Mouse (Mus musculus): ENCODE data around the gene Snd1. TPM values are rescaled to one million over a fixed set of nuclear protein-coding genes. Genes with fewer than 3 reads are reported as not detected.
A peak's percentile ranks its signal among the peaks of the same experiment; 100 is the strongest.

The Snd1 gene
- polyA plus RNA-seq, 1 experiment: 57.6 TPM

- Histone ChIP-seq H3K4me1 (peaks cover 54% of the 10 kb centered on the region), H3K9me3 (no peaks in the 10 kb centered on the region), H3K4me3 (replicated peaks) (no peak overlapping the region), H3K27me3 (replicated peaks) (no peaks in the 10 kb centered on the region), H3K36me3 (replicated peaks; ENCODE audit: low read length) (peaks cover 15% of the 10 kb centered on the region)
- TF ChIP-seq GATA1 (IDR thresholded peaks at IDR 0.05; ENCODE audit: borderline replicate concordance, low read length) (no peak), FLI1 (IDR thresholded peaks at IDR 0.05; ENCODE audit: low read length) (no peak)
Measured at GRCm38 (mm10) chr6:28583399-28583798, 108.5 kb downstream of the Snd1 start.

- TF ChIP-seq FLI1 (IDR thresholded peaks at IDR 0.05; ENCODE audit: low read length): no peak
- no peak for TF ChIP-seq GATA1 (IDR thresholded peaks at IDR 0.05; ENCODE audit: borderline replicate concordance, low read length)
- H3K9me3 ChIP-seq: no peaks in the 10 kb centered on the region
- H3K36me3 ChIP-seq (replicated peaks; ENCODE audit: low read length): peaks cover 25% of the 10 kb centered on the region
- H3K4me3 ChIP-seq (replicated peaks): no peak overlapping the region
- peaks cover 79% of the 10 kb centered on the region for H3K4me1 ChIP-seq
- H3K27me3 ChIP-seq (replicated peaks): no peaks in the 10 kb centered on the region
Measured at GRCm38 (mm10) chr6:28586806-28587205, 111.9 kb downstream of the Snd1 start.

- H3K4me1 ChIP-seq: peaks cover 81% of the 10 kb centered on the region
- TF ChIP-seq FLI1 (IDR thresholded peaks at IDR 0.05; ENCODE audit: low read length) (no peak), GATA1 (IDR thresholded peaks at IDR 0.05; ENCODE audit: borderline replicate concordance, low read length) (no peak)
- no peaks in the 10 kb centered on the region for H3K9me3 ChIP-seq
- H3K27me3 ChIP-seq (replicated peaks): no peaks in the 10 kb centered on the region
- H3K4me3 ChIP-seq (replicated peaks): peak overlapping the region; percentile 82
- H3K36me3 ChIP-seq (replicated peaks; ENCODE audit: low read length): peaks cover 34% of the 10 kb centered on the region
Measured at GRCm38 (mm10) chr6:28588494-28589171, 113.7 kb downstream of the Snd1 start.

GRCm38 (mm10) chr6:28592323-28592893 lies 117.5 kb downstream of the Snd1 start:
- TF ChIP-seq FLI1 (IDR thresholded peaks at IDR 0.05; ENCODE audit: low read length): no peak
- no peak for TF ChIP-seq GATA1 (IDR thresholded peaks at IDR 0.05; ENCODE audit: borderline replicate concordance, low read length)
- Histone ChIP-seq H3K4me1 (peaks cover 82% of the 10 kb centered on the region), H3K9me3 (no peaks in the 10 kb centered on the region), H3K27me3 (replicated peaks) (no peaks in the 10 kb centered on the region), H3K4me3 (replicated peaks) (no peak overlapping the region), H3K36me3 (replicated peaks; ENCODE audit: low read length) (peaks cover 44% of the 10 kb centered on the region)

- no peaks in the 10 kb centered on the region for H3K9me3 ChIP-seq
- TF ChIP-seq FLI1 (IDR thresholded peaks at IDR 0.05; ENCODE audit: low read length) (no peak), GATA1 (IDR thresholded peaks at IDR 0.05; ENCODE audit: borderline replicate concordance, low read length) (no peak)
- H3K36me3 ChIP-seq (replicated peaks; ENCODE audit: low read length): peaks cover 44% of the 10 kb centered on the region
- peaks cover 81% of the 10 kb centered on the region for H3K4me1 ChIP-seq
- H3K4me3 ChIP-seq (replicated peaks): no peak overlapping the region
- no peaks in the 10 kb centered on the region for H3K27me3 ChIP-seq (replicated peaks)
Measured at GRCm38 (mm10) chr6:28593708-28594107, 118.8 kb downstream of the Snd1 start.

- Histone ChIP-seq H3K4me1 (peaks cover 80% of the 10 kb centered on the region), H3K36me3 (replicated peaks; ENCODE audit: low read length) (peaks cover 42% of the 10 kb centered on the region), H3K9me3 (no peaks in the 10 kb centered on the region), H3K27me3 (replicated peaks) (no peaks in the 10 kb centered on the region), H3K4me3 (replicated peaks) (no peak overlapping the region)
- TF ChIP-seq GATA1 (IDR thresholded peaks at IDR 0.05; ENCODE audit: borderline replicate concordance, low read length) (no peak), FLI1 (IDR thresholded peaks at IDR 0.05; ENCODE audit: low read length) (no peak)
Measured at GRCm38 (mm10) chr6:28594759-28595158, 119.8 kb downstream of the Snd1 start.

- TF ChIP-seq FLI1 (IDR thresholded peaks at IDR 0.05; ENCODE audit: low read length) (no peak), GATA1 (IDR thresholded peaks at IDR 0.05; ENCODE audit: borderline replicate concordance, low read length) (no peak)
- H3K27me3 ChIP-seq (replicated peaks): no peaks in the 10 kb centered on the region
- H3K9me3 ChIP-seq: no peaks in the 10 kb centered on the region
- H3K4me1 ChIP-seq: peaks cover 82% of the 10 kb centered on the region
- H3K4me3 ChIP-seq (replicated peaks): no peak overlapping the region
- peaks cover 42% of the 10 kb centered on the region for H3K36me3 ChIP-seq (replicated peaks; ENCODE audit: low read length)
Measured at GRCm38 (mm10) chr6:28595231-28595630, 120.3 kb downstream of the Snd1 start.

GRCm38 (mm10) chr6:28597266-28597665 lies 122.3 kb downstream of the Snd1 start:
- Histone ChIP-seq H3K27me3 (replicated peaks) (no peaks in the 10 kb centered on the region), H3K9me3 (no peaks in the 10 kb centered on the region), H3K36me3 (replicated peaks; ENCODE audit: low read length) (peaks cover 28% of the 10 kb centered on the region), H3K4me3 (replicated peaks) (no peak overlapping the region), H3K4me1 (peaks cover 82% of the 10 kb centered on the region)
- no peak for TF ChIP-seq GATA1 (IDR thresholded peaks at IDR 0.05; ENCODE audit: borderline replicate concordance, low read length)
- TF ChIP-seq FLI1 (IDR thresholded peaks at IDR 0.05; ENCODE audit: low read length): no peak

GRCm38 (mm10) chr6:28599120-28599519 lies 124.2 kb downstream of the Snd1 start:
- peaks cover 20% of the 10 kb centered on the region for H3K36me3 ChIP-seq (replicated peaks; ENCODE audit: low read length)
- no peaks in the 10 kb centered on the region for H3K9me3 ChIP-seq
- H3K4me3 ChIP-seq (replicated peaks): peak overlapping the region; percentile 80
- TF ChIP-seq GATA1 (IDR thresholded peaks at IDR 0.05; ENCODE audit: borderline replicate concordance, low read length): no peak
- TF ChIP-seq FLI1 (IDR thresholded peaks at IDR 0.05; ENCODE audit: low read length): no peak
- no peaks in the 10 kb centered on the region for H3K27me3 ChIP-seq (replicated peaks)
- H3K4me1 ChIP-seq: peaks cover 82% of the 10 kb centered on the region

- Histone ChIP-seq H3K9me3 (no peaks in the 10 kb centered on the region), H3K4me1 (peaks cover 82% of the 10 kb centered on the region), H3K27me3 (replicated peaks) (no peaks in the 10 kb centered on the region), H3K4me3 (replicated peaks) (no peak overlapping the region), H3K36me3 (replicated peaks; ENCODE audit: low read length) (peaks cover 23% of the 10 kb centered on the region)
- TF ChIP-seq FLI1 (IDR thresholded peaks at IDR 0.05; ENCODE audit: low read length): no peak
- TF ChIP-seq GATA1 (IDR thresholded peaks at IDR 0.05; ENCODE audit: borderline replicate concordance, low read length): no peak
Measured at GRCm38 (mm10) chr6:28600404-28600803, 125.5 kb downstream of the Snd1 start.
